Mouse (Mus musculus): ENCODE data around the gene Pan3. TPM values are rescaled to one million over a fixed set of nuclear protein-coding genes. Genes with fewer than 3 reads are reported as not detected.

Pan3 gene
- polyA plus RNA-seq, 1 experiment: 25.1 TPM

- DNase-seq (ENCODE audit: low read depth, low spot score): no peak
These were observed 487 bp downstream of the Pan3 start for GRCm38 (mm10) chr5:147430361-147430935.

DNA sequence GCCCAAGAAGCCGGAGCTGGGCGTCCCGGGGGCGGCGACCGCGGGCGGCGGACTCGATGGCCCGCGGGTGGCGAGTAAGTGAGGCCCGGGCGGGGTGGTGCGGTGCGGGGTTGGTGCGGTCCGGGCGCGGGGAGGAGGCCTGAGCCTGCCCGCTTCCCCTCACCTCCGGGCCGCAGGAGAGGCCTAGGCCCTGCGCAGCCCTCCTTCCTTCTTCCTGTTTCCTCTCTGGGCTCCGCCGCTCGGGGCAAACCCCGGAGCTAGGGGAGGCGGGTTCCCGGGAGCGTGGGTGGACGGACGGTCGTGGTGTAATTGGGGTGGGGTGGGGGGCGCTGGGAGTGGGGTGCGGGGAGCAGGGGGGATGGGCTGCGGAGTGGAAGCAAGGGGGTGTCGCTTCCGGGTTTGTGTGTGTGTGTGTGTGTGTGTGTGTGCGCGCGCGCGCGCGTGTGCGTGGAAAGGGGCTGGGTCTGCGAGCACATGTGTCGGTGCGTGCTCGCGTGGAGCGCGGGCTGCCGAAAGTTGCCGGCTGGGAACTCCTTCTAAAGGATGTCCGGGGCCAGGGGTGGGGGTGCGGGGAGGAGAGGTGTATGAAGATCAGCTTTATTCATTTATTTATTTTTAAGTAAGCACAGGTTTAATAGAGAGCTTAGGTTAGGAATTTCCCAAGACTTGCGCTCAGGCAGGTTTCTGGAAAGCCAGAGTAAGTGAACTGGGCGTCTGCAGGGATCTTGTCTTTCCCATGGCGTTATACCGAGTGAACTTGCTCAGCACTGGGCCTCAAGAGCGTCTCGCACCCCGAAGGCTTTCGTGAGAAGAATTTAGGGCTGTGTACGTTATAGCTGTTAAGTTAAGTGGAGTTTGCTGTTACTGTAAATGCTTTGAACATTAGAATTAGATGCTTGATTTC lies 1.2 kb downstream of the Pan3 start:
- no peak for DNase-seq (ENCODE audit: low read depth, low spot score)
- WGBS: 1% methylated on average over 66 of the region's 68 CpGs

More at GRCm38 (mm10) chr5:147430361-147430935, 487 bp downstream of the Pan3 start:
- WGBS: 1% methylated on average over 78 of the region's 91 CpGs

DNA sequence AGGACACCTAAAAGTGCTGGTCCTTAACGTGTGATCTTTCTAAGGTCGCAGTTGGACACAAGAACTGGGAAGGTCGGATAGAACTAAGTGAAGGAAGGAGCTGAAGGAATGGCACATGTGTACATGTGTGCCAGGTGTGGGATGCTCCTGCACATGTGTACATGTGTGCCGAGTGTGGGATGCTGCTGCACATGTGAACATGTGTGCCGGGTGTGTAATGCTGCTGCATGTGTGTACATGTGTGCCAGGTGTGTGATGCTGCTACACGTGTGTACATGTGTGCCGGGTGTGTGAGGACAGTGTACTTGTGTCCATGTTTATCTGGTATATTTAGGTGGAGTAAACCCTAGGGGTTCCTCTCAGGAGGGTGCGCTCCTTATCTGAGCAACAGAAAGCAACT lies 3.0 kb downstream of the Pan3 start:
- DNase-seq (ENCODE audit: low read depth, low spot score): no peak
- 74% methylated on average over 8 of the region's 8 CpGs for WGBS

- DNase-seq (ENCODE audit: low read depth, low spot score): no peak
- 8% methylated on average over 4 of the region's 4 CpGs for WGBS
These were observed 5.3 kb downstream of the Pan3 start for GRCm38 (mm10) chr5:147435224-147435623.

- 19% methylated on average over 2 of the region's 2 CpGs for WGBS
- DNase-seq (ENCODE audit: low read depth, low spot score): no peak
These were observed 5.8 kb downstream of the Pan3 start for GRCm38 (mm10) chr5:147435751-147436150.

- 63% methylated on average over 5 of the region's 5 CpGs for WGBS
- DNase-seq (ENCODE audit: low read depth, low spot score): no peak
These were observed 6.5 kb downstream of the Pan3 start for GRCm38 (mm10) chr5:147436491-147436890.

DNA sequence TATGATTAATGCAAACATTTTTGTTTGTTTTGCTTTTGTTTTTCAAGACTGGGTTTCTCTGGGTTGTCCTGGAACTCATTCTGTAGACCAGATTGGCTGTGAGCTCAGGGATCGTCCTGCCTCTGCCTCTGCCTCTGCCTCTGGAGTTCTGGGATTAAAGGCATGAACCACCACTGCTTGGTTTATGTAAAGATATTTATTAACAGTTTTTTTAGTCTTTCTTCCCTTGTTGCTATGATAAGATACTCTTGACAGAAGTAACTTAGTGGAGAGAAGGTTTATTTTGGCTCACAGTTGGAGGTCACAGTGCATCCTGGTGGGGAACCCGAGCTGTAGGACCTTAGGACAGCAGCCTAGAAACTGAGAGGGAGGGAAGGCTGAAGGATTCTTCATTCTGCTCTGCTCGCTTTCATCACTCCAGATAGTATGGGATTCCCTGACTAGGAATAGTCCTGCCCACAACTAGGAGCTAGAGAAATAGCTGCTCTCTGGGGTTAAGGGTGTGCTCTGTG lies 11.1 kb downstream of the Pan3 start:
- WGBS: 70% methylated on average over 3 of the region's 3 CpGs
- no peak for DNase-seq (ENCODE audit: low read depth, low spot score)

GRCm38 (mm10) chr5:147441979-147442378 lies 12.0 kb downstream of the Pan3 start:
- WGBS: 88% methylated on average over 1 of the region's 1 CpGs
- DNase-seq (ENCODE audit: low read depth, low spot score): no peak

DNA sequence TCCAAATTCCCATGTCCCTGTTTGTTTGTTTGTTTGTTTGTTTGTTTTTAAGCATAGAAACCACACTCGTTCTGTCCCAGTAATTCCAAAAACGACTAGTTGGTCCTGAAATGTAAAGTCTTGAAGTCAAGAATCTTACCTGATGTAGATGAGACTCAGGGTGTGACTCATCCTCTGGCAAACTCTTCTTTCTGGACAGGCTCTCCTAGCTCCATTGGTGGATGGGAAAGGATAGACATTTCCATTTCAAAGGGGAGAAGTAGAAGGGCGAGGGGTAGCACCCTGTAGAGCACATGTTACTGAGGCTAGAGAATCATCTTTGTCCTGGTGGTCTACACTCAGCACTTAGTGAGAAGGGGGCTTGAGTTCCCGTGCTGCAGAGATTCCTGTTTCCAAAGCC lies 12.8 kb downstream of the Pan3 start:
- no peak for DNase-seq (ENCODE audit: low read depth, low spot score)
- WGBS: 72% methylated on average over 4 of the region's 4 CpGs

DNA sequence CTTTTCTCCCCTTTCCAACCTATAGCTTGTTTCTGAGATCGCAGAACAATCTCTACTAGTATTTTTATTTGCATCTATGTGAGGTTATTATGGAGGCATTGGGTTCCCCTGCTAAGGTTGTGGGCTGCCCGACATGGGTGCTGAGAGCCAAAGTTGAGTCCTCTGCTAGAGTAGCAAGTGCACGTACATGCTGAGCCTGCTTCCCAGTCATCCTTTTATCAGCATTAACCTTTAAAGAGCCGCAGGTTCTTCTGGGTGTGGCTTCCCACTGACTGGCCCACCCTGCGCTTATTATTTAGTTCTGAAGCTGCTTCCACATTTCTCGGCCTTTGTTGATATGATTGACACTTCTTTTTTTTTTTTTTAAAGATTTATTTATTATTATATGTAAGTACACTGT lies 14.3 kb downstream of the Pan3 start:
- WGBS: 71% methylated on average over 6 of the region's 6 CpGs
- no peak for DNase-seq (ENCODE audit: low read depth, low spot score)

DNA sequence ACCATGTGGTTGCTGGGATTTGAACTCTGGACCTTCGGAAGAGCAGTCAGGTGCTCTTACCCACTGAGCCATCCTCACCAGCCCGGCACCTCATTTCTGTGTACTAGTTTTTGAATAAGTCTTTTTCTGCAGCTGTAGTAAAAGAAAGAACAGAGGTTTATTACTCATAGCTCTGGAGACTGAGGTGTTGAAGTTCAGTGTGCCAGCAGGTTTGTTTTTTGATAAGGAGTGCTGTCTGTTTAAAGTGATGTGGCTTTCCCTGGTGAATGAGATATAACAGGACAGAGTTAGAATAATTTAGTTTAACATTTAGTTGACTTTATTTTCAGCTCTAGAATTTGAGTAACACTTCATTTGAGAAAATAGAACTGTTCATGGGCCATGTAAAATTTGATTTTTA lies 14.8 kb downstream of the Pan3 start:
- 66% methylated on average over 2 of the region's 2 CpGs for WGBS
- DNase-seq (ENCODE audit: low read depth, low spot score): no peak

DNA sequence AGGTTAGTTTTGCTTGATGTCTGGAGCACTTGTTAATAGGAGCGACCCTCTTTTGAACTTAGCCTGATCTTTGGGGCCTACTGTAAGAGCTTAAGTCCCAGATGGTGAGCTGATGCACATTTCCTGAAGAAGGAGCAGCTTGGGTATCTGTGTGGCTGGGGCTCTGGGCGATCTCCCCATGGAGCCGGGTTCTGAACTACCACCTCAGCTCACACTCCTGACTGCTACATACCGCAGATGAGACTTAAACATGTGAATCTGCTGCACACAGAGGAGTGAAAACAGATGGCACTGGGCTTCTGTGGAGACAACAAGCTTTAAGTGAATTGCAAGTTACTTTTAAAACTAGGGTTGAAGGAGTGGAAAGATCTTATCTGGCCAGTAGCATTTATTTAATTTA lies 15.3 kb downstream of the Pan3 start:
- 85% methylated on average over 4 of the region's 4 CpGs for WGBS
- no peak for DNase-seq (ENCODE audit: low read depth, low spot score)

- 37% methylated on average over 4 of the region's 4 CpGs for WGBS
- DNase-seq (ENCODE audit: low read depth, low spot score): no peak
These were observed 18.6 kb downstream of the Pan3 start for GRCm38 (mm10) chr5:147448526-147448925.

DNA sequence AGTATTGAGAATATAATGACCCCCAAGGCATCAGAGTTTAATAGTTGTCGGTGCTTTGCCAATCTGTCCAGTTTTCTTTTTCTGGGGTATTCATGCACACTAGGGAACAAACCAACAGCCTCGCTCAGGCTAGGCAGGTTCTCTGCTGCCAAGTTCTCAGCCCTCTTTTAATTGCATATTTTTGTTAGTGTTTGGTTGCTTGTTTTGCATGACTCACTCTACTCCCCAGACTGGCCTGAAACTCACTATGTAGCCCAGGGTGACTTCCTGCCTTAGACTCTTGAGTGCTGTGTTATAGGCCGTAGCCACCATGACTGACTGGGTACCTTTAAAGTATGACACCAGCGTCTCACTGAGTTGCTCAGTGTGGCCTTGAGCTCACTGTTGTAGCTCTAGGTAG lies 19.0 kb downstream of the Pan3 start:
- DNase-seq (ENCODE audit: low read depth, low spot score): no peak
- 42% methylated on average over 4 of the region's 4 CpGs for WGBS

GRCm38 (mm10) chr5:147456491-147456890 lies 26.5 kb downstream of the Pan3 start:
- 42% methylated on average over 4 of the region's 4 CpGs for WGBS
- DNase-seq (ENCODE audit: low read depth, low spot score): no peak

GRCm38 (mm10) chr5:147459821-147460567 lies 30.0 kb downstream of the Pan3 start:
- DNase-seq (ENCODE audit: low read depth, low spot score): no peak

DNA sequence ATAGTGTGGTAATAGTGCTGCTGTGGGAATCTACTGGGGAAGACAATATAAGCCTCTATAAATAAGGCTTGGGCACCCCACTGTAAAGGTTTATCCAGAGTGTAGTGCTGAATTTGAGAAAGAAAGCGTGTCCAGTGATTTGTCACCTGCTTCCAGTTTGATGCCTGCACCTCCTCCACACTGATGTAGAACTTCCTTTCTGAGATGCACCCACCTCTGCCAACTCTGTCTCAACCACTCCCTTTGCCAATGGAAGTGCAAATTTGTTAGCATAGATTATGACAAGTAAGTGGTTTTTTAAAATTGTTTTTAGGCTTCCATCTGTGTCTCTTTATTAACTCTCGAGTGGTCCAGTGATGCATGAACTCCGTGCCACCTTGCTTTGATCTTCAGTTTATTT lies 33.3 kb downstream of the Pan3 start:
- DNase-seq (ENCODE audit: low read depth, low spot score): no peak
- 80% methylated on average over 3 of the region's 3 CpGs for WGBS

More at GRCm38 (mm10) chr5:147459821-147460567, 30.0 kb downstream of the Pan3 start:
- WGBS: 25% methylated on average over 4 of the region's 4 CpGs

DNA sequence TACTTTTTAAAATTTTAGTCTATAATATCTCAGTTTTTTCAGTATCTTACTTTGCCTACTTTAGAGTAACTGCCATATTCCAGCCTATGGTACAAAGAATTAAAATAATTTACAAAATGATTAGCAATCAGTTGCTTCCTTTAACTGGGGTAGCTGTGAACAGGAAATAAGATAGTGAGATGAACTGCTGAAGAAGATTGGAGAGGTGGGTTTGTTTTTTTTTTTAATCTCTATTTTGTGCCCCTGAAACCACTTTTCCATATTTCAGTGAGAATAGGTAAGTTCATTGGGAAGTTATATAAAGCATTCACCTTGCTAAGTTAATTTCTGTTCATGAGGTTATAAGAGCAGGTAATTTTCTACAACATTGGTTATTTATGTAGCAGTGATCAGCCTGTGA lies 36.4 kb downstream of the Pan3 start:
- no peak for DNase-seq (ENCODE audit: low read depth, low spot score)

GRCm38 (mm10) chr5:147471163-147471562 lies 41.2 kb downstream of the Pan3 start:
- no peak for DNase-seq (ENCODE audit: low read depth, low spot score)
- WGBS: 89% methylated on average over 5 of the region's 5 CpGs

GRCm38 (mm10) chr5:147473071-147473470 lies 43.1 kb downstream of the Pan3 start:
- DNase-seq (ENCODE audit: low read depth, low spot score): no peak
- 85% methylated on average over 6 of the region's 6 CpGs for WGBS
